Mouse (Mus musculus) kidney, embryonic 14.5 days (tissue): ENCODE measurements around the gene Krt26. TPM values are rescaled to one million over a fixed set of nuclear protein-coding genes. Genes with fewer than 3 reads are reported as not detected.

Experiments
- ATAC-seq: fragments of 200-750 bp; cut with Nextera tagmentation; 2 replicates; pipeline ENCODE4 v1.8.0; 2017; ENCODE audit warnings: moderate number of reproducible peaks, mild to moderate bottlenecking, moderate TSS enrichment, moderate library complexity; ENCODE audit not compliant: low FRiP score, low TSS enrichment
- H3K27ac ChIP-seq: fragments of 300-500 bp; sonication (generic); 2 replicates; pipeline ENCODE4 v1.5.1; 2014; ENCODE audit warnings: low read depth, mild to moderate bottlenecking, low read length, moderate library complexity, mixed read lengths
- H3K27me3 ChIP-seq: fragments of 300-500 bp; sonication (generic); 2 replicates; pipeline ENCODE4 v1.6.1; 2014; ENCODE audit warnings: mild to moderate bottlenecking, low read length; ENCODE audit not compliant: control insufficient read depth, insufficient read depth
- H3K36me3 ChIP-seq: fragments of 300-500 bp; sonication (generic); 2 replicates; pipeline ENCODE4 v1.6.1; 2014; ENCODE audit warnings: low read length, mixed read lengths; ENCODE audit not compliant: control insufficient read depth, insufficient read depth
- H3K4me1 ChIP-seq: fragments of 300-500 bp; sonication (generic); 2 replicates; pipeline ENCODE4 v1.6.1; 2014; ENCODE audit warnings: low read length, mixed read lengths; ENCODE audit not compliant: control insufficient read depth, insufficient read depth
- H3K4me2 ChIP-seq: fragments of 300-500 bp; sonication (generic); replicated peaks from 2 replicates; pipeline ENCODE4 v1.6.1; 2014; ENCODE audit warnings: low read depth, mild to moderate bottlenecking, low read length
- H3K4me3 ChIP-seq: fragments of 300-500 bp; sonication (generic); 2 replicates; pipeline ENCODE4 v1.5.1; 2014; ENCODE audit warnings: mild to moderate bottlenecking, low read length
- H3K9ac ChIP-seq: fragments of 300-500 bp; sonication (generic); 2 replicates; pipeline ENCODE4 v1.6.1; 2014; ENCODE audit warnings: low read depth, mild to moderate bottlenecking, low read length, moderate library complexity
- H3K9me3 ChIP-seq: fragments of 300-500 bp; sonication (generic); 2 replicates; pipeline ENCODE4 v1.6.1; 2016; ENCODE audit warnings: low read length; ENCODE audit not compliant: control insufficient read depth
- whole genome bisulfite sequencing: fragments of 180-500 bp; shearing (Covaris S2); extraction: QIAGEN DNeasy Blood & Tissue Kit; methylation state at CpG from one replicate; pipeline ENCODE4 v1.1.7; 2014; 5-methylcytosine and 5-hydroxymethylcytosine counted together
- polyA plus RNA-seq: library from polyadenylated mRNA; unstranded; fragments of >200 nt; fragmentation: Nextera tagmentation; extraction: Ambion mirVana; gene quantifications from 2 replicates; pipeline ENCODE4 v1.2.1, GENCODE M21; 2014

Gene Krt26
- polyA plus RNA-seq, 1 experiment from 2014 or later: not detected

- Histone ChIP-seq H3K27me3 (no peaks in the 10 kb centered on the region), H3K4me3 (no peak overlapping the region), H3K4me2 (no peak overlapping the region), H3K9me3 (no peaks in the 10 kb centered on the region), H3K27ac (no peak overlapping the region), H3K9ac (no peak overlapping the region), H3K36me3 (no peaks in the 10 kb centered on the region), H3K4me1 (no peaks in the 10 kb centered on the region)
- 74% methylated on average over 1 of the region's 1 CpGs for WGBS
- ATAC-seq: no peak
These were observed 26.9 kb downstream of the Krt26 start for GRCm38 (mm10) chr11:99310882-99311281.

DNA sequence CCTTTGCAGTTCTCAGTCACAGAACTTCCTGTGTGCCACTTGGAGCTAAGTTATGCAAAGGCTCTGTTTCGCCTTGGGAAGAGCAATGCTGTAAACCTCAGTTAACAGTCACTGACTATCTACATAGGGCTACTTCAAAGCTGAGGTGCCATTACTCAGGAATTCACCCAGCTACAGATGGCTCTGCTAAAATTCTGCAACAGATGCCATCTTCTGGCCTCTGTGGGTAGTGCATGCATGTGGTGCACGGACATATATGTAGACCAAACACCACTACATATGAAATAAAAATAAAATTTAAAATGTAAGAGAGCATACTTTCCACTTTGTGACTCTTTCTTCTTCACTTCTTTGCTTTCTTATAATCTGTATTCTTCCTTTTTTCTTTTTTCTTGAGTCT lies 30.2 kb downstream of the Krt26 start:
- no peak overlapping the region for H3K4me2 ChIP-seq
- 35% methylated on average over 2 of the region's 2 CpGs for WGBS
- H3K9ac ChIP-seq: no peak overlapping the region
- 0 out of 2 replicates have a peak, but pooled peaks cover 4% of the 10 kb centered on the region for H3K9me3 ChIP-seq
- H3K4me1 ChIP-seq: no peaks in the 10 kb centered on the region
- no peak overlapping the region for H3K4me3 ChIP-seq
- H3K27me3 ChIP-seq: no peaks in the 10 kb centered on the region
- ATAC-seq: 0 out of 2 replicates have a peak, but pooled peaks have one; percentile 52
- H3K36me3 ChIP-seq: no peaks in the 10 kb centered on the region
- H3K27ac ChIP-seq: no peak overlapping the region

GRCm38 (mm10) chr11:99295039-99295438 lies 42.7 kb downstream of the Krt26 start:
- no peak overlapping the region for H3K27ac ChIP-seq
- H3K4me1 ChIP-seq: no peaks in the 10 kb centered on the region
- H3K4me3 ChIP-seq: no peak overlapping the region
- H3K27me3 ChIP-seq: no peaks in the 10 kb centered on the region
- no peak overlapping the region for H3K9ac ChIP-seq
- no peaks in the 10 kb centered on the region for H3K36me3 ChIP-seq
- no peaks in the 10 kb centered on the region for H3K9me3 ChIP-seq
- H3K4me2 ChIP-seq: no peak overlapping the region
- 40% methylated on average over 5 of the region's 5 CpGs for WGBS
- ATAC-seq: no peak

DNA sequence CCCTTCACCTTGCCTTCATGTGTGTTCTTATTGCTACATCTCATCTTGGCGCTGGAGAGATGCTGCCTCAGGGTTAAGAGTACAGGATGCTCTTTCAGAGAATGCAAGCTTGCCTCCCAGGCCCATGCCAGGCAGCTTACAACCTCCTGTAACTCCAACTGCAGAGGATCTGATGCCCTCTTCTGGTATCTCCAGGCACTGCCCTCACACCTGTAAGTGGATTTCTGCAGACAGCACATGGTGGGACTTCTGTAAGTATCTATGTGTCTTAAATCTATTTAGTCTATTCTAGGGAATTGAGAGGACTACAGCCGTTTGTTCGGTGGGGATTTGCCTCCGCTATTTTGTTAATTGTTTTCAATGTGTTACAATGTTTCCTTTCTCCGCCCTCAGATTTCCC lies 44.9 kb downstream of the Krt26 start:
- 60% methylated on average over 5 of the region's 5 CpGs for WGBS
- Histone ChIP-seq H3K27ac (no peak overlapping the region), H3K27me3 (no peaks in the 10 kb centered on the region), H3K4me3 (no peak overlapping the region), H3K4me2 (no peak overlapping the region), H3K36me3 (no peaks in the 10 kb centered on the region), H3K9ac (no peak overlapping the region), H3K9me3 (no peaks in the 10 kb centered on the region), H3K4me1 (no peaks in the 10 kb centered on the region)
- ATAC-seq: no peak

GRCm38 (mm10) chr11:99284833-99285312 lies 52.9 kb downstream of the Krt26 start, which contains the start of gene Krt24:
Gene Krt24, minus strand, starts transcription at chr11:99285262.
- H3K36me3 ChIP-seq: no peaks in the 10 kb centered on the region
- no peak within 1 kb of the TSS for H3K4me2 ChIP-seq
- no peaks in the 10 kb centered on the region for H3K27me3 ChIP-seq
- no peaks in the 10 kb centered on the region for H3K9me3 ChIP-seq
- H3K9ac ChIP-seq: no peak within 1 kb of the TSS
- no peak within 1 kb of the TSS for H3K4me3 ChIP-seq
- no peak within 1 kb of the TSS for H3K27ac ChIP-seq
- no peaks in the 10 kb centered on the region for H3K4me1 ChIP-seq
- WGBS: 45% methylated on average over 11 of the region's 11 CpGs
- ATAC-seq: no peak

DNA sequence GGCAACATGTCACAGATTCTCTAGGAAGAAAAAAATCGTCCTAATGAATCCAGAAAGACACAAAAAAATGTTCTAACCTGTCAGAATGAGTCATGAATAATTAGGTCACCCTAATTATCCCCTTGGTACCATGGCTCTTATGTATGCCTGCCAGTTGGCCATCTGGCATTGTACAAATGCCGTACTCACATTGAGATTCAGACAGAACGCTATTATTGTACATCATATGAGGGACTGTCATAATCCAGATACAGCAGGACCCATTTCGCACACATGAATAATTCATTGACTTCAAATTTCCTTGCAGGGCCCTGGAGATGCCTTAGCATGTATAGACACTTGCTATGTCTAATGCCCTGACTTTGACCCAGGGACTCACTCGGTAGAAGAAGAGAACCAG lies 53.8 kb downstream of the Krt26 start:
- H3K36me3 ChIP-seq: no peaks in the 10 kb centered on the region
- H3K9me3 ChIP-seq: no peaks in the 10 kb centered on the region
- H3K27ac ChIP-seq: no peak overlapping the region
- 91% methylated on average over 5 of the region's 5 CpGs for WGBS
- H3K9ac ChIP-seq: no peak overlapping the region
- no peak overlapping the region for H3K4me3 ChIP-seq
- no peak overlapping the region for H3K4me2 ChIP-seq
- H3K27me3 ChIP-seq: no peaks in the 10 kb centered on the region
- no peak for ATAC-seq
- no peaks in the 10 kb centered on the region for H3K4me1 ChIP-seq

GRCm38 (mm10) chr11:99283334-99283733 lies 54.4 kb downstream of the Krt26 start:
- H3K4me2 ChIP-seq: no peak overlapping the region
- H3K4me1 ChIP-seq: no peaks in the 10 kb centered on the region
- H3K27me3 ChIP-seq: no peaks in the 10 kb centered on the region
- 43% methylated on average over 4 of the region's 4 CpGs for WGBS
- H3K4me3 ChIP-seq: no peak overlapping the region
- ATAC-seq: no peak
- H3K9ac ChIP-seq: no peak overlapping the region
- no peaks in the 10 kb centered on the region for H3K9me3 ChIP-seq
- H3K36me3 ChIP-seq: no peaks in the 10 kb centered on the region
- no peak overlapping the region for H3K27ac ChIP-seq

DNA sequence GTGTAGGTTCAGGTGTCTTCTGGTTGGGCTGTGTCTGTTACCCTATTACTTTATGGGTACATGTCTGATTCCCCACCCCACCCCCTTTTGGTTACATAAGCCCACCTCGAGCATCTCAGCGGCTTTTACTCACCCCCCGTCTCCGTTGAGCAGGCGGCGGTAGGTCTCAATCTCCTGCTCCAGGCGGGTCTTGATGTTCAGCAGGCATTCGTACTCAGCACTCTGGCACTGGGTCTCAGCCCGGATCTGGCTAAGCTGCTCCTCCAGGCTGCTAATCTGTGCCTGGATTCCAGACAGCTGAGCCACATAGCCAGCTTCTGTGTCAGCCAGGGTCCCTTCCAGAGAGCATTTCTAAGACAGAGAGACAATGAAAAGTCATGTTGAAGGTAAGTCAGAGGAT lies 56.6 kb downstream of the Krt26 start:
- H3K36me3 ChIP-seq: no peaks in the 10 kb centered on the region
- H3K9me3 ChIP-seq: no peaks in the 10 kb centered on the region
- 85% methylated on average over 9 of the region's 9 CpGs for WGBS
- no peak overlapping the region for H3K27ac ChIP-seq
- H3K4me3 ChIP-seq: no peak overlapping the region
- H3K4me1 ChIP-seq: no peaks in the 10 kb centered on the region
- H3K9ac ChIP-seq: no peak overlapping the region
- ATAC-seq: no peak
- no peak overlapping the region for H3K4me2 ChIP-seq
- H3K27me3 ChIP-seq: no peaks in the 10 kb centered on the region

DNA sequence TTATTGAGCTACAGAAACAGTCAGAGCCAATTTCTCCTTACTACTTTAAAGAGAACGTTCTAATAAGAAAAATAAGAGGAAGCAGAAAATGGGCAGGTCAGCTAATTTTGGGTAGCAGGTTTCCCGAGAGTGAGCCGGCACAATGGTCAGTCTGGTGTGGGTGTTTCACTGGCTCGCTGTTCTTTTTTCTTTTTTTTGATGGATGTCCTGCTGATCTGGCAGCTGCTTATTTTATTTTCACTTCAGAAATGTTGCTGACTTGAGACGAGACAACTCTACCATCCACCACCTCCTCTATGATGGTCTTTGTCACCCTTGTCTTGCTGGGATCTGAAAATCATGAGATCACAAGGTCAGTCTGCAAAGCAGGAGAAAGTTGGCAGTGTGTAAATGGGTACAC lies 57.8 kb downstream of the Krt26 start:
- Histone ChIP-seq H3K27ac (no peak overlapping the region), H3K36me3 (no peaks in the 10 kb centered on the region), H3K4me3 (no peak overlapping the region), H3K4me1 (no peaks in the 10 kb centered on the region), H3K9me3 (no peaks in the 10 kb centered on the region), H3K9ac (no peak overlapping the region), H3K4me2 (no peak overlapping the region), H3K27me3 (no peaks in the 10 kb centered on the region)
- no peak for ATAC-seq
- 73% methylated on average over 5 of the region's 5 CpGs for WGBS
